Mouse (Mus musculus): ENCODE results near the gene Lcn10. TPM values are rescaled to one million over a fixed set of nuclear protein-coding genes. Genes with fewer than 3 reads are reported as not detected.
"Not testable (repeated sequence)": the region's sequence is repeated elsewhere in the genome, so short reads cannot be mapped to it uniquely, and the experiment has no call there.

The Lcn10 gene
- 996 and 1,118 TPM in 2 replicates for polyA plus RNA-seq (2012; rRNA removed)

DNA sequence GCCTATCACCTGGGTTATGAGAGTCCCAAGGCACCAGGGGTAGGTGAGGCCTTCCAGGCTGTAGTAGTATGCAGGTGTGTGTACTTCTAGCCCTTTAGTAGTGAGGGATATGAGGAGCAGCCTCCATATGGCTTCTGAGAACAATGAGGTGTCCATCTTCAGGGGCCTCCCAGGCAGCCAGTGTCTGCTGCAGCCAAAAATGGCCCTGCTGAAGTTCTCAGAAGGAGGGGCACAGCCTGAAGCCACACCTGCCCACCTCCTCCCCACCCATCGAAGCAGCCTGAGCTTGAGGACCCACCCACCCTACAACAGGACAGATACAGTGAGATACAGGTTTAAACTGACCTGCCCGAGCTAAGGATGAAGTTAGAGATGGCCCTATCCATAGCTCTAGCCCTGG, at the start of gene Lcn10:
Lcn10 (plus strand) TSS at position 301 of the 400 bp plus-strand sequence.
- no peak for DNase-seq (ENCODE audit: low read depth)

DNA sequence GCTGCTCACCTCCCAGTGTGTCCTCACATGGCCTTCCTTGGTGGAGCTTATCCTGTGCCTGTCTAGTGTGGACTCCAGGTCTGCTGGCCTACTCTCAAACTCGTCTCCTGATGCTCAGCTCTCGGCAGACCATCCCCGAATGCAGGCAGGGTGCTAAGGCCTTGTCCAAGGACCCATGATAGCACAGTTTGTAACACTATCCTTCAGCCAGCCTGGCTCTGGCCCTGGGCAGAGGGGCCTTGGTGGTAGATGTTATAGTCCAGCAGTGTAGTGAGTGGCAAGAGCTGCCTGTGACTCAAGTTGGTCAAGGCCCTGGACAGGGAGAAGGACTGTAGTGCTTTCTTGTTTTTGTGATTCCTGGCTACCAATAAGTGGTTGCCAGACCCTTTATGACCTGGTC, 48.9 kb upstream of the Lcn10 start:
- no peak for DNase-seq (ENCODE audit: low read depth)

DNA sequence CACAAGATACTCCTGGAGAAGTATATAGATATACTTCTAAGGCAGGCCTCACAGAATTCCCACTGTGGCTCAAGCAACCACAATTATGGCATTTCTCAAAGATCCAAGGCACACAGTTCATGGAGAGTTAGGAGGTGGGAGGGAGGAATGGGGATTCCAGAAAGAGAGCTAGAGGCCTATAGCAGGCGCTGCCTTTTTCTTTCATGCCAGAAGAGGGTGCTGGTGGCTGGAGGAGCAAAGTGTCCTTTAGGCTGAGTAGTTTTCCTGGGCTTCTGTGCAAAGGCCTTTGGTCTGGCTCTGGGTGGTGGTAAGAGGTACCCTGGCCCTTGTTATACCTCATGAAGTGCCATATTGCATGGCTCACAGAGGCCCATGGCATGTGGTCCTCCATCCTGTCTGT, 48.5 kb upstream of the Lcn10 start:
- DNase-seq (ENCODE audit: low read depth) = no peak

GRCm38 (mm10) chr2:25639890-25640289, 42.6 kb upstream of the Lcn10 start:
- DNase-seq (ENCODE audit: low read depth) = no peak

DNA sequence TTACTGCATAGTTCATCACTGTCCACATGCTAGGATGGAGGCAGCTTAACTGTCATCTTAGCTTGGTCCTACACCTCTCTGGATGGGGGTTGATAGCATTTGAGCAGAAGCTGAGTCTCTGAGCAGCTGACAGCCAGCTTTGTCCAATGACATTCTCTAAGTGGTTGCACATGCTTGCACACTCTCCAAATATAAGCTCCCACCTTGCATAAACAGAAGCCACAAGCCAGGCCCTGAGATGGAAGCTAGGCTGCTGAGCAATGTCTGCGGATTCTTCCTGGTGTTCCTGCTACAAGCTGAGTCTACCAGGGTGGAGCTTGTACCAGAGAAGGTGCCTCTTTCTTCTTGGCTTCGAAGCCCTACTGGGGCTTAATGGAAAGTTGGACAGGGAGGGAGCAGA, 29.6 kb upstream of the Lcn10 start, which contains the start of gene Lcn8:
Lcn8 (plus strand) TSS at position 219 of the 400 bp plus-strand sequence.
- DNase-seq (ENCODE audit: low read depth) = no peak

DNA sequence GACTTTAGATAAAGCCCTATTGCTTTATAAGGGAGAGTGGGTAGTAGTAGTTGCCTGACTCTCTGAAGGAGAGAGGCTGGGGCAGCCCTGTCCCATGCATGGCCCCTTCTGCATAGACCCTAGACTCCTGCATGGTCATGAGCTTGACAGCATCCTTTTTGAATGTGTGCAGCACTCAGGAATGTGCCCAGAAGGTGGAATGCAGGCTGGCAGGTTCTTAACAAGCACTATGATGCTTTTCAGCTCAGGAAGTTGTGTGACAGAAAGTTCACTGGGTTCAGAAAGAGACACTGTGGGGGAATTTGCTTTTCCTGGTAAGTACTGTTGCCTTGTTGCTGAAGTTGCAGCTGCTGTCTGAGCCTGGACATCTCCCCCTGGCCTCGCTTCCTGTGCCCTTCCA, 28.0 kb upstream of the Lcn10 start:
- DNase-seq (ENCODE audit: low read depth) = no peak

- no peak for DNase-seq (ENCODE audit: low read depth)
Observed at GRCm38 (mm10) chr2:25656691-25657090, 25.8 kb upstream of the Lcn10 start.

- no peak for DNase-seq (ENCODE audit: low read depth)
Observed at GRCm38 (mm10) chr2:25657246-25657645, 25.3 kb upstream of the Lcn10 start.

- DNase-seq (ENCODE audit: low read depth) = no peak
Observed at GRCm38 (mm10) chr2:25657652-25658051, 24.9 kb upstream of the Lcn10 start, which contains the start of gene Lcn5. Lcn5 (plus strand) TSS chr2:25657952.

- DNase-seq (ENCODE audit: low read depth) = no peak
Observed at GRCm38 (mm10) chr2:25660279-25660678, 22.2 kb upstream of the Lcn10 start.

GRCm38 (mm10) chr2:25661245-25661970, 21.1 kb upstream of the Lcn10 start:
- no peak for DNase-seq (ENCODE audit: low read depth)

GRCm38 (mm10) chr2:25663511-25663910, 19.0 kb upstream of the Lcn10 start:
- DNase-seq (ENCODE audit: low read depth) = no peak

GRCm38 (mm10) chr2:25664125-25664524, 18.4 kb upstream of the Lcn10 start:
- DNase-seq (ENCODE audit: low read depth) = no peak

GRCm38 (mm10) chr2:25666516-25666915, 16.0 kb upstream of the Lcn10 start:
- no peak for DNase-seq (ENCODE audit: low read depth)

GRCm38 (mm10) chr2:25676486-25676885, 6.0 kb upstream of the Lcn10 start, which contains the start of gene Lcn6:
Lcn6 (plus strand) TSS chr2:25676786.
- DNase-seq (ENCODE audit: low read depth) = no peak

GRCm38 (mm10) chr2:25679559-25679958, 3.0 kb upstream of the Lcn10 start:
- DNase-seq (ENCODE audit: low read depth) = no peak

DNA sequence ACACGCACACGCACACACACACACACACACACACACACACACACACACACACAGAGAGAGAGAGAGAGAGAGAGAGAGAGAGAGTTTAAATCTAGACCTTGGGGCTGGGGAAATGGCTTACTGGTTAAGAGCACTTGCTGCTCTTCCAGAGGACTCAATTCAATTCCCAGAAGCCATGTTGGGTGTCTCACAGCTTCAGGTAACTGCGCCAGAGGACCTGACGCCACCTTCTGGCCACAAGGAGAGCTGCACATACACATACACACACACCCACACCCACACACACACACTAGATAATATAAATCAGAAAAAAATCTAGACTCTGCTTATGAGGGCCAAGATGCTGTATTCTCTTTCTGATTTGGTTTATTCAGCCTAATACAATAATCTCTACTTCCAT, 4.4 kb downstream of the Lcn10 start:
- no peak for DNase-seq (ENCODE audit: low read depth)

- no peak for DNase-seq (ENCODE audit: low read depth)
Observed at GRCm38 (mm10) chr2:25694605-25695004, 12.1 kb downstream of the Lcn10 start.

DNA sequence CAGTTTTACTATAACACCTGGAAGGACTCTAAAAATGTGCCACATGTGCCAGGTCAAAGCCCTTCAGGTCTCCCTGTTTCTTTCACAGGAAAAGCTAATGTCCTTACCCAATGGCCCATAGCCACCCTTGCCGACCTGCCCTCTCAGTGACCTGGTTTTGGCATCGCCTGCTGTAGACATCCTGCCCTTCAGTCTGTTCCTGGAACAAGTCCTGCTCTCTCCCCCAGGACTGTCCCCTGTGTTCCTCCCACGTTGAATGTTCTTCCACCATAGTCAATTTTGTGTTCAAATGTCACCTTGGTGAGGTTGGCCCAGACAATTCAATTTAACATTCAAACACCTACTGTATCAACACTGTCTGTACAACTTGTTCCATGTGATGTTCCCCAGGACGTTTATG, 14.4 kb downstream of the Lcn10 start:
- DNase-seq (ENCODE audit: low read depth) = no peak

DNA sequence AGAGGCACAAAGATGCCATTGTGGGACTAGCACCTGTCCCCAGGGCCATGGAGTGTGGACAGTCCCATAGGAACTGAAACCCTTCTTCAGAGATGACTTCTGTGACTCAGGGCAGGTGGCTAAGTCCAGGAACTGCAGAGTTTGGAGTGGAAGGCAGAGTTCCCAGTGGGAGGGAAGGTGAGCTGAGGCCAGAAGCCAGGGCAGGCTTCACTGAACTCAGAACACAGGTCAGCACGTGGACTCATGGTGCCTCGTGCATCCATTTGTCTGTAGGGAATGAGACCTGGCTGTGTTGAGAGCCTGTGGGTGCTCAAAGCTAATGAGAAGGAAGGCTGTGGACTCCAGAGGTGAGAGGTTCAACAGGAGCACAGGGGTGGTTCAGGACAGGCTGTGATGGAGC, 16.2 kb downstream of the Lcn10 start:
- DNase-seq (ENCODE audit: low read depth) = no peak

DNA sequence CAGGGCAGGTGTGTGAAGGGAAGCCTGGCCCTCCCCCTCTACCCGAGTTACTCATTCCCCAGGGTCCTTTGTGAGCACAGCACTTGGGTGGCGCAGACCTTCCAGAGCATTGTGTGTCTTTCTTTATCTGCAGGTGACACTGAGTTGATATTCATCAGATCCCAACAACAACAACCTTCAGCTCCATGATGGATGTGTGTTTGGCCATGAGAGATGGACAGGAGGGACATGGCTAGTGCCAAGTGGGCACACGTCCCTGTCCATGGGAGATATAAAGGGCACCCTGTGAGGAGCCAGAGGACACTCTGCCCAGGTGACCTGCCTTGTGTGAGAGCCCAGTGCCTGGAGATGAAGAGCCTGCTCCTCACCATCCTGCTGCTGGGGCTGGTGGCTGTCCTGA, 17.2 kb downstream of the Lcn10 start, which contains the start of gene Obp2a:
Obp2a (plus strand) TSS at position 301 of the 400 bp plus-strand sequence.
- DNase-seq (ENCODE audit: low read depth) = not testable (repeated sequence)

- no peak for DNase-seq (ENCODE audit: low read depth)
Observed at GRCm38 (mm10) chr2:25701001-25701400, 18.5 kb downstream of the Lcn10 start.

DNA sequence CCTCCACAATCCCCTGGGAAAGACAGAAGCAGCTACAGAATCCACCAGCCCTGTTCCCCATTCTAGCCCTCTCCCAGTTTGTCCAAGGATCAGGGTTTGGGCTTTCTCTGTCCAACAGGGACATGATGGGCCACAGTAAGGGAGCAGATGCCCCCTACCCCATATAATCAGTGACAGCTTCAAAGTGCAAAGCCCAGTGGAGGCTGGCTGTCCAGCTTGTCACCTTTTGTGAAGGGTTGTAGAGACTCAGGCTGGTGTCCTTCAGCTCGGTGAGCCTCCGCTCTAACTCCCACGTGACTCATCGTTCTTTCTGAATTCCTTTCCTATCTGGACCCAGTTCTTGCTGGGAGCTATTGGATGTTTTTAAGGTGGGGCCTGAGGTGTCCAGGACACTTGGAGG, 21.2 kb downstream of the Lcn10 start:
- no peak for DNase-seq (ENCODE audit: low read depth)
